Mouse (Mus musculus) kidney, adult 2 months (tissue): Measurements from ENCODE around the gene Rims1.

ENCODE experiments used
- CTCF ChIP-seq: fragments of 200-500 bp; conservative IDR thresholded peaks from 2 replicates; pipeline ENCODE4 v1.5.1; 2011; ENCODE audit warnings: low read depth, mild to moderate bottlenecking, control low read depth, low read length, moderate library complexity, mixed read lengths; ENCODE audit not compliant: insufficient read depth, insufficient read length
- POLR2A ChIP-seq: fragments of 200-500 bp; IDR thresholded peaks from one replicate; pipeline ENCODE4 v1.6.1; 2011; ENCODE audit warnings: low read depth, low read length, control low read depth

DNA sequence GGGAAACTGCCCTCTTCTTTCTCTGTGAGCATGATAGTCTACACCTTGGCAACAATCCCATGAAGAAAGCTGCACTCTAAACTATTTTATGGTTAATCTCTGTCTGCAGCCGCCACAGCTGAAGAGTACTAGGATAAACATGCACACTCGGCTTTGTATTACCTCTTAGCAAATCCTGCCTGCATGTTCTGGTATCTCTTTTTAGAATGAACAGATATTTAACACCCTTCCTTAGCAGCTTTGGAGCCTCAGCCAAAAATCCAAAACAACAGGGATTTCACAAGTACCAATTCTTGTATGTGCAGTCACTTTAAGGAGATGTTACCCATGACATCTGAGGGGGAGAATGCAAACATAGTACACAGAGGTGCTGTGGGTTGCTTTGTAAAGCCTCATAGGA, 545.5 kb downstream of the Rims1 start:
- TF ChIP-seq POLR2A (no peak), CTCF (no peak)
